7 mouse cellular contexts compared by ENCODE assay signal in the genomic region with DNA sequence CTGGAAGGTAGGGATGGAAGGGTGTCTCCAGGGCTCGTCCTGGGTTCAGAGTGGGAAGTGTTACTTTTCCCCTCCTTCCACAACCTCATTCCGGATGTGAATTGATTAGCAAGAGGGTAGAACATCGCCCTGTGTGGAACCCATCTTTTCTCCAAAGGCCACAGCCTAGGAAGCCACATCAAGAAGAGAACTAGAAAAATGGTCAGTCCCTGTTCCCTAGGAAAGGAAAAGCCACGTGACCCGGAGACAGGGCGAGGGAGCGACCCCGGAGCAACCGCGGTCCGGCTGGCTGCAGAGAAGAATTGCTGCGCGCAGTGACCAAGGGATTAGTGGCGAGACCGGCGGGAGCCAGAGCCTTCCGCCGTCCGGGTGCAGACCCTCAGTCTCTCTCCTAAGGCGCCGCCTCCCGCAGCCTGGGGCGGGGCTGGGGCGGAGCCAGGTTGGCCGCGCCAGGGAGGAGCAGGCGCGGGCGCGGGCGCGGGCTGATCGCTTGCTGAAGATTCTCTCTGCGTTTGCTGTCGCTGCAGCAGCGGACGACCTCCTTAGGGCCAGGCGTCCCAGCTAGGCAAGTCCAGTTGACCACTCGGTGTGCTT. TPM values are rescaled to one million over a fixed set of nuclear protein-coding genes. Genes with fewer than 3 reads are reported as not detected.
DNase-seq lines count a peak whose midpoint lies in the region; ATAC-seq and TF ChIP-seq lines count a peak whose summit lies in the region.

A gene (plus strand): TSS at position 489 of the 594 bp plus-strand sequence.

- H3K4me1 ChIP-seq in hindbrain, postnatal 0 days (ENCODE audit: insufficient read depth, low read length) = no peaks in the 10 kb centered on the region

- peak; percentile 97 for ATAC-seq in hindbrain, postnatal 0 days

- H3K36me3 ChIP-seq in hindbrain, postnatal 0 days (ENCODE audit: insufficient read depth, low read length) = no peaks in the 10 kb centered on the region

- H3K4me3 ChIP-seq in hindbrain, postnatal 0 days (ENCODE audit: low read length) = peak within 1 kb of the TSS; percentile 62

- WGBS in hindbrain, postnatal 0 days = 13% methylated on average over 39 of the region's 39 CpGs

- peak within 1 kb of the TSS; percentile 84 for H3K27ac ChIP-seq in hindbrain, postnatal 0 days

- H3K9ac ChIP-seq in hindbrain, postnatal 0 days (replicated peaks; ENCODE audit: low read length) = peak within 1 kb of the TSS; percentile 68

- H3K27me3 ChIP-seq in hindbrain, postnatal 0 days (ENCODE audit: insufficient read depth, low read length) = no peaks in the 10 kb centered on the region

- H3K9me3 ChIP-seq in hindbrain, postnatal 0 days (ENCODE audit: low read length) = no peaks in the 10 kb centered on the region

- peak; percentile 75 for DNase-seq in adrenal gland, postnatal 25 days
- DNase-seq in embryo, embryonic 10.5 days (ENCODE audit: low spot score) = peak; percentile 87
- DNase-seq in gastrocnemius, postnatal 14 days = peak; percentile 76
- DNase-seq in hindbrain, postnatal 0 days (ENCODE audit: low spot score) = peak; percentile 84
- peak; percentile 60 to 63 for DNase-seq in left cerebral cortex, postnatal 25 days (ENCODE audit: low spot score in 2 of 2)
- DNase-seq in mesoderm, embryonic 11.5 days (ENCODE audit: low read depth, low spot score) = peak; percentile 84
- DNase-seq in right cerebral cortex, postnatal 4 days = peak; percentile 70

- intact Hi-C loops in gastrocnemius, postnatal 14 days (cut with DNase I; ENCODE audit: low total_unique reads) = no loop called here
- intact Hi-C loops in left cerebral cortex, postnatal 25 days (cut with DNase I) = loop anchor here (10.0 kb wide), 1 partner anchor 446 kb away; no protein-coding TSS in a partner anchor

- H3K4me2 ChIP-seq in hindbrain, postnatal 0 days (ENCODE audit: low read depth, low read length) = peak within 1 kb of the TSS; percentile 54

- no peak for TF ChIP-seq CTCF in hindbrain, postnatal 0 days (IDR thresholded peaks at IDR 0.05; ENCODE audit: low read depth)

RNA-seq across cellular contexts. Expression of the gene that starts here (rescaled TPM):
- total RNA-seq in adrenal gland, postnatal 25 days (2021) = 21.2 and 28.7 TPM in 2 replicates
- total RNA-seq in gastrocnemius, postnatal 14 days (2021) = 10 to 100 TPM; 12.3 to 15.2 TPM
- 51.1 and 52.3 TPM in 2 replicates for total RNA-seq in hindbrain, postnatal 0 days (2014; rRNA removed)
- polyA plus RNA-seq in hindbrain, postnatal 0 days (2015; fragmentation: Nextera tagmentation; extraction: Ambion mirVana) = 14.8 and 18.4 TPM in 2 replicates
- total RNA-seq in left cerebral cortex, postnatal 25 days (2021) = 10 to 100 TPM; 86.5 to 88.2 TPM

Comparison
In these comparisons a context has a peak if more than half of its experiments do, and no peak if none do; other contexts are left out.
1. Peak in every context shown above with its lines: DNase-seq, ATAC-seq, H3K4me3 ChIP-seq and H3K27ac ChIP-seq.